Mouse (Mus musculus) 3T3-L1 (cell line): ENCODE data around the gene Plk3.

Source experiments
- DNase-seq: peaks from one replicate; pipeline ENCODE4 v3.0.0-alpha.2; 2015; ENCODE audit warnings: low read depth, low spot score

The Plk3 gene

DNA sequence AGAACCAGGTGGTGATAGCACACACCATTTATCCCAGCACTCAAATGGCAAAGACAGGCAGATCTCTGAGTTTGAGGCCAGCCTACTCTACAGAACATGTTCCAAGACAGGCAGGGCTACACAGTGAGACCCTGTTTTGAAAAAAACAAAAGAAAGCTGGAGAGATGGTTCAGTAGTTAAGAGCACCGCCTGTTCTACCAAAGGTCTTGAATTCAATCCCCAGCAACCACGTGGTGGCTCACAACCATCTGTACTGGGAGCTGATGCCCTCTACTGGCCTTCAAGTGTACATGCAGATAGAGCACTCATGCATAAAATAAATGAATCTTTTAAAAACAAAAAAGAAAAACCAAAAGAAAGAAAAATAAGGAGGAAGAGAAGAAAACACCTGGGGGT lies 5.5 kb upstream of the Plk3 start:
- peak; percentile 74 for DNase-seq

DNA sequence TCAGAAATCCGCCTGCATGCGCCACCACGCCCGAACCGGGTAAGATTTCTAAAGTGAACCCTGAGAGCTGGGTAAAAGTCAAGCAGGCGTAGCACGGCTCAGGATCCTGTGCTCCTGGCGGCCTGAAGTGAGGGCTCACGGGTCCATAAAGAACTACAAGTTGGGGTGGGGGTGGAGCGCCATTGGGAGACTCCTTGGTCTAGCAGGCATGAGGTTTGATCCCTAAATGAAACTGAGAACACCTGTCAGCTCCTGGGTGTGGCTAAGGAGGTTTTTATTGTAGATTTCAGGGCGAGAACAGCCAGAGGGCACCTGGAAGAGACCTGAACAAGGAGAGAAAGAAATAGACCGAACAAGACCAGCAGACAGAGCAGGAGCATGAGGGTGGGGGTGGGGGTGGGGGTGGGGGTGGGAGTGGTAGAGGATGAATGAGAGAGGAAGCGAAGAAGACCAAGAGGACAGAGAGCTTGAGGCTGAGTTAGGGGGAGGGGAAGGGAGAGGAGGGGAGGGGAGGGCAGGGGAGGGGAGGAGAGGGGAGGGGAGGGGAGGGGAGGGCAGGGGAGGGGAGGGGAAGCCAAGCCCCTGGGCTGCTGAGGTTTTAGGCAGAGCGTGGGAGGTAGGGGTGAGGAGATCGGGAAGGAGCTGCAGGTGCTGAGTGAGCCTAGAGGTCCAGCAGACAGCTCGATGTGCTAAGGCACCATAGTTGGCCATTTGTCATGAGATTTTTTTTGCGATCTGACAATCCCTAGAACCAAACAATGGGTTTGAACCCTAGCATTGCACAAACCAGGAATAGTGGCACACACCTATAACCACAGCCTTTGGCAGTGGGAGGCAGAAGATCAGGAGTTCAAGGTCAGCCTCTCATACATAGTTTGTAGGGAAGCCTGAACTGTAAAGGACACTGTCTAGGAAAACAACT lies 4.8 kb upstream of the Plk3 start:
- DNase-seq, result no peak

DNA sequence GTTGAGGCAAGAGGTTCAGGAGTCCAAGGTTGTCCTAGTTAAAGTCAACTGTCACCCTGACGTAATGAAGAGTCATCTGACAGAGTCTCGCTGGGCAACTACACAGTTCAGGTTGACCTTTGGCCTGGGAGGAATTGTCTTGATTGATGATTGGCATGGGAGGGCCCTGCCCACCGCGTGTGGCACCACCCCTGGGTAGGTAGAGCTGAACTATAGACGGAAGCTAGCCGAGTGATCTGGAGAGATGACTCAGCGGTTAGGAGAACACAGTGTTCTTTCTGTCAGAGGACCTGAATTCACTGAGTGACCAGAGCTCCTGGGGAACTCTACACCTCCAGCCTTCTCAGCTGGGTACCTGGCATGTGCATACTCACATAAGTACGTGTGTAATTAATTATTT lies 2.3 kb upstream of the Plk3 start:
- no peak for DNase-seq

DNA sequence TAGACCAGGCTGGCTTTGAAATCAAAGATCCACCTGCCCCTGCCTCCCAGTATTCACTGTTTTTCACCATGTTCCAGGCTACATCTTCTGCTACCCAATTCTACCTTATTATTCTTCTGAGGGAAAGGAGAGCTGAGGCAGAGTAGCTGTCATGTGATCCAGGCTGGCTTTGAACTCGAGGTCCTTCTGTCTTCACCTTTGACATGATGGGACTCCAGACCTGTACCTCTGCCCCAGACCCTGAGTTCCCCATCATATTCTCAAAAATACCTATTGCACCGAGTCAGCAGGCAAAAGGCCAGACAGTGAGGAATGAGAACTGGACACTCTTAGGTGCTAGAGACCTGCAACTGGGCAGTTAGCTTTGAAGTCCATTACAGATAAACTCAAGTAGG lies 835 bp upstream of the Plk3 start:
- DNase-seq, result no peak

DNA sequence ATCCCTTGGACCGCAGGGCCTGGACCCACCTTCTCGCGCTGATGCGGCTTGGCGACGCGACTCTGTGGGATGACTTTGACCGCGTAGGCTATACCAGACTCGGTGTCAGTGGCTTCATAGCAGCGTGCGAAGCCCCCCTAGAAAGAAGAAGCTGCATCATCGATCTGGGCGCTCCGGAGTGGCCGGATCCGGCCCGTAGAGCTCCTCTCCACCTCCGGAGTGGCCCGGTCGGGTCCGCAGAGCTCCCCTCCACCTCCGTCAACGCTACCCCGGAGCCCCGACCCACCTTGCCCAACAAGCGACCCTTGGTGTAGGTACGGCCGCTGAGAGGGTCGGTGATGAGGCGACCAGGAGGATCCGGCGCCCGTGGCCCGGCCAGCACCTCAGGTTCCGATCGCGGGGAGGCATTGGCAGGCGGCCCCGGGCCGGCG lies 382 bp downstream of the Plk3 start:
- no peak for DNase-seq

DNA sequence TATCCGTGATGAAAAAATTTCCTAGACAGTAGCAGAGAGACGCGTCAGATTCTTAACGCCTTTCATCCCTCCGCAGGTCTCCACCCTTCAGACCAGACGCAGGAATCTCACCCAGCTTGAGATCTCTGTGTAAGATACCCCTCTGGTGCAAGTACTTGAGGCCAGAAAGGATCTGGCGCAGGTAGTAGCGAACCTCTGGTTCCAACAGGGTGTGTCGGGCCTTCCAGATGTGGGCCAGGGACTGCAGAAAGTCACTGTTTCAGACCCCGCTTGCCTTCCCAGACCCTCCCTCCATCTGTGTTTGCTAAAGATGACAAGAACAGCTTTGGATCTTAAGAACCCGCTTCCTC lies 994 bp downstream of the Plk3 start:
- DNase-seq, result no peak

DNA sequence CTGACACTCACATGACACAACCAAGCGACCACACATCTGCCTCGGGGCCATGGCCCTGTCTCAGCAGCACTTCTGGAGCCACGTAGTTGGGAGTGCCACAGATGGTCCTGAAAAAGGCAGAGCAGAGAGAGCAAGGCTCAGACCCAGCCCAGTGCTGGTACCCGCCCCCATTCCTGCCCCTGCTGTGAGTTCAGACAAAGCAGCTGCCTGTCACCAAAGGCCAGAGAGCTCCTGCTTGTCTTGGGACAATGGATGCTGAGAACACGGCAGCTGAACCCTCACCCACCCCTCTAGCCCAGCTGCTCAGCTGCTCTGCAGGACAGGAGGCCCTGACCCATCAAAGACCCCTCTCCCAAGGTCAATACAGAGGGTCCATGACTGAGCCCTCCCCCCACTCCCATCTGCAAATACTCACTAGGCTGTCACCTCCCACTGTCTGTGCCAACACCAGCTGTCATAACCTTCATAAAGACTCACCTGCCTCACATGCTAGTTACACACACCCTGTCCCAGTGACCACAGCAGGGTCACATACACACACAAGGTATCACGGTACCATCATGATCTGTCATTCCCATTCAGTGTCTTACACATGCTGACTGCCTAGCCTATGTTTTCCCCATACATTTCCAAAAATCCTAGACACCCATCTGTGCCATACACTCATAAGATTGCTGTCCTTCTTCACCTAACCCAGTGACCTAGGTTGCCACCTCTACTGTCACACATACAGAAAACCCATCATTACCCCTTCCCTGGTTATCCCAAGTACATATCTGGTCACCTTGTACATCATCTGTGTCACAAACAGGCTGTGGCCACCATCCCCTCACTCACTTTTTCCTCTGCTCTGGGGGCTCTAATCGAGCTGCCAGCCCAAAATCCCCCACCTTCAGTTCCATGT lies 1.6 kb downstream of the Plk3 start:
- DNase-seq, result no peak

DNA sequence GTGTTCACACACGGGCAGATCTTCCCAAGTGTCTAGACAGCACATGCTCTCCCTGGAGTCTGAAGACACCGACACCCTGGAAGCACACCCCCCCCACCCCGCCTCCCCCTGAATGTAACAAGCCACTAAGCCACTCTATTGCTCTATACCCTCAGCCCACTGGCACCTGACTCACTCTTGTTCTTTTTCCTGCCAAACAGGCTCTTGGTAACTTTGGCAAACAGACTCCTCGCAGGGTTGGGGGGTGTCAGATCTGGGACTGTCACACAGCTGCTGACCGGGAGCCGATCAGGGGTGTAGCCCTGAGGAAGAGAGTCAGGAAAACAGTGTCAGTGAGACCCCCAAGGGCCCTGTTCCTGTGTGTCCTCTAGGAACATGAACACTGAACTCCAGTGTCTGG lies 2.6 kb downstream of the Plk3 start:
- DNase-seq, result no peak

DNA sequence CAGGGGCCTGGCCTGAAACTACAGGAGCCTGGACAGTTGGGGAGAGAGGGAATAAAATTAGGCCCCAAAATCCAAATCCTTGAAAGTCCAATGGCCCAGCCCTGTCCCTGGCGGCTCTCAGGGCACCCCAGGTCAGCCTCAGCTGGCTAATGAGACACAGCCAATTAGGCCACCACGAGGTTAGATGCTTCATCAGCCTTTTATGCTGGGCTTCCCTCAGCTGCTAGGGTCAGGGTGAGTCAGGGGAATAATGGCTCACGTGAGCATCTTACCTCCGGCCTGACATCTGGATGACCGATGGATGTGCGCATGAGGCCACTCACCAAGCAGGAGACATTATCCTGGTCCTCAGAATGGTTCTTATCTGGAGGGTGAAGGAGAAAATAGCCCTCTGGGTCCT lies 3.0 kb downstream of the Plk3 start:
- DNase-seq, result no peak

DNA sequence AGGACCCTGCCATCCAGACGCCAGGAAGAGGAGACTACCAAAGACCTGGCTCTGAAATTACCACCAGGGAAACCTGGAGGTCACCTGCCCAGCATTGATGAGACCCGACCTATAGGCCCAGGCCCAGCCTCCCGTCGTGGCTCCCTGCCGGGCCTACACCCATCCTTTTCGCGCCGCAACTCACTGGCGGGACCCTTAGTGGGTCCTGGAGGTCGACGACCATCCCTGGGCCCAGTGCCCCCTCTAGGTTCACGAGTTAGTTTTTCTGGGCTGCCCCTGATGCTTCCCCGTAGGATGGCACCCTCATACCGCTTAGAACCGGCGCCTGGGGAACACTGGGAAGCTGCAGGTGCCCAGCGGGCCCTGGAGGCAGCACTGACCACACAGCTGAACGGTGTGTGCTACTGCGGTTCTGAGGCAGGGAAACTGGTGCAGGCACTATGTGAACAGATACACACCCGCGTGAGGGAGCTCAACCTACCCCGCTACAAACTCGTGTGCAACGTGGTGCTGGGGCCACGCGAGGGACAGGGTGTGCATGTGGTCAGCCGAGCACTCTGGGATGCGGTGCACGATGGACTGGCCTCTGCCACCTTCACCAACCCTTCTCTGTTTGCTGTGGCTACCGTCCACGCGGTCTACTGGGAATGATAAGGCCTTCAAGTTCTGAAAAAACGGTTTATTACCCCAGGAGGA lies 5.6 kb downstream of the Plk3 start:
- no peak for DNase-seq

DNA sequence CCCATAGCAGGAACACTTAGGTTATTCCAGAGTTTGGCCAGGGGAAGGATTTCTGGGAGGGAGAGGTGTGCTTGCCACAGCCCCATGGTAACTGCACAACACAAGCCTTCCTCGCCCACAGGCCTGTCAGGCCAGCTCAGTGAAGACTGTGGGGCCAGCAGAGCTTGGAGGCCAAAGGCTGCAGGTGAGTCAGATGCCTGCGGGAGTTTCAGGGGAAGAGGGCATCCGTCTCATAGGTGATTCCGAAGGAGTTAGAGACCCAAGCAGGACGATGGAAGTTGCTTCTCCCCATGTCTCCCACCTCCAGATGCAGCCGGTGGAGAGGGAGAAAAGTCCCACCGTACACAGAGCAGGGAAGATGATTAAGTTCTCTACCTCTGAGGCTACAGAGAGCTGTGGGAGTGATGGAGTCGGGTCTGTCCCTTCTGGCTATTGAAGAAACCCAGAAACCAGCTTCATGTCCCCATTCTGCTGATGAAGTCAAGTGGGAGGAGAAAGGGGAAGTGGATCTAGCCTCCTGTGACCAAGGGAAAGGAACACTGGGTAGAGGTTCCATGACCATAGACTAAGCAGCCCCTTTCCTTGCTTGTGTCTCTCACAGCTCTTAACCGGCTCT lies 7.0 kb downstream of the Plk3 start, which contains the start of gene Tctex1d4:
TSS of gene Tctex1d4 (plus strand) at position 120 of the 616 bp plus-strand sequence.
- DNase-seq, result peak; percentile 64

DNA sequence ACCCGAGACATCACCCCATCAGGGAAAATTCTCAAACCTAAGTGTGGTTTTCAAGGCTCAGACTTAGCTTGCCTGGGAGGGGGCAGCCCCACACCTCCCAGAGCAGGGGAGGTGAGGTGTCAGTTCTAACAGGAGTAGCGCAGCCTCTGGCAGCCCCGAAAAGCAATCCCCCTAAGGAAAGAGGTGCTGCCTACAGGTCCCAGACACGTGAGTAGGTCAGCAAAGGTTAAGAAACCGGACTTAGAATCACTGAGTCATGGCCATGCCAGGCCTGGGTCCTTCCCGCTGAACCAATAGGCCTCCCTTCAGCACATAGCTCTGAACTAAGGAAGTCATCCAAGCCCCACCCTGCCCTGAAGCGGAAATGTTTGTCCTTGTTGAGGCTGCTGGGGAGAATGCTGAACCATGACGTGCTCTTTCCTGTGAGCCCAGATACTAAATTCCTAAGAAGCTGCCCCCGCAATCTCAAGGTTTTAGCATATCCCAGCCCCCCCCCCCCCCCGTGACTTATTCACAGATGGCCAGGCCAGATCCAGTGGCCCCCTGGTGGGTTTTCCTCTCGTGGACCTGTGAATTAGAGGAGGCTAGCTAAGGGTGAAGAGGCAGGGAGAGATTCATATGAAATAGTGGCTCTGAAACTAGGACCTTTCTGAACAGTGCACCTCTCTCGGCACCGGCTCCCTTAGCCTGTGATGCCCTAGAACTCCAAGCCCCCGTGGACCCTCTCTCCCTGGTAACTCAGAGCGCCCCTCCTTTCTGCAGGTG lies 7.7 kb downstream of the Plk3 start:
- peak; percentile 100 for DNase-seq

DNA sequence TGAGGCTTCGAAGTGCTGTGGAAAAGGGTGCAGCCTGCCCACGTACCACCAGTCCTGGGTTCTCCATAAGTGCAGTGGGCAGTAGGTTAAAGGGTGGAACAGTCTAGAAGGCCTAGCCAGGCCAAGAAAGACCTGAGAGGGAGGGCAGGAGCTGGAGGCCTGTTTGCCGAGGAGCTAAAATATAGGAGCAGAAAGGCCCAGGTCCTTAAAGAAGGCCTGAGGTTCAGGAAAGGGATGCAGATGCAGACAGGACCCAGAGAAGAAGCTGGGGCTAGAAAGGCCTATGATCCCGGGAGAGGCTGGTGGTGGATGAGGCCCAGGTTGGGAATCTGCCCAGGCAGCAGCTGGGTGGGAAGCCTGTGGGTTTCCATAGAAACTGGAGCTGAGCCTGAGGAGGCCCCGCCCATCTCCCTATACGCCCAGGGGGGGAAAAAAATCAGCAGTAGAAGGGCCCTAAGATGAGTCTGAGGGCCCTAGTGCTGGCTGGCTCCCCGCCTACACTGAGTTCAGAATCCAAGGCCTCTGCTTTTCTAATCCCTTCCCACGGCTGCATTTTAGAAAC lies 8.3 kb downstream of the Plk3 start, which contains the start of gene Btbd19:
TSS of gene Btbd19 (minus strand) at position 378 of the 562 bp plus-strand sequence.
- peak; percentile 94 for DNase-seq

DNA sequence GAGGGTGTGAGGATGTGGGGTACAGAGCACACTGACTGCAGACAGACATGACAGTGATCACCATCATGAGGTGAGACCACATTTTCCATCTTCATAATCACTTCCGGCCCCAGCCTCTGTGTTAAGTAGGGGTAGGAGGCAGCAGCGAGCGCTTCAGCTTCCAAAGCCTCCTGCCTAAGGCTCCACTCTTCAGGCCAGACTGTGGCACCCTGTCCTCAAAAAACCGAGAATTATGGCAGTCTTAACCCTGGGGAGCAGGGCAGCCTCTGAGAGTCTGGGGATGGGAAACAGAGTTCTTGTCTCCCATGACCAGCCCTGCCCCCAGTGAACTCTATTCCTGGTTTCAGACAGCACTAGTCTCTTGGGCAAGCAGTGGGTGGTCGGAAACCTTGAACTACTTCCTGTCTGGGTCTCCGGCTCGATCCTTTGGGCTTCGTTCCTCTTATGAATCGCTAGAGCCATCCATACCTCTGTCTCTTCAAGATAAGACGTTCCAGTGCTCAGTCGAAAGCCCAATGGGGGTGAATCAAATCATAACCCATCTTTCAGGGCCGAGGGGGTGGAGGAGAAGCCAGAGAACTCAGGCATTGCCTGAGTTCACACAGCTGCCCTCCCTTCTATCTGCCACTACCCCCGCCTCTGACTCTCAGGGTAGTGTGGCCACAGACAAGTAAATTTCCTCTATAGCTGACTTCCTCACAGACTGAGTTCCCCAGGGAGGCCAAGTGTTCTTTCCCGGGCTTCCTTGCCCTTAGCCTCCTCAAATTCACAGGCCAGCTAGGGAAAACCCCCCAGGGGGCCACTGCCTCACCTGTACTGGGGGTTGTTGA lies 9.0 kb downstream of the Plk3 start:
- peak; percentile 61 for DNase-seq

DNA sequence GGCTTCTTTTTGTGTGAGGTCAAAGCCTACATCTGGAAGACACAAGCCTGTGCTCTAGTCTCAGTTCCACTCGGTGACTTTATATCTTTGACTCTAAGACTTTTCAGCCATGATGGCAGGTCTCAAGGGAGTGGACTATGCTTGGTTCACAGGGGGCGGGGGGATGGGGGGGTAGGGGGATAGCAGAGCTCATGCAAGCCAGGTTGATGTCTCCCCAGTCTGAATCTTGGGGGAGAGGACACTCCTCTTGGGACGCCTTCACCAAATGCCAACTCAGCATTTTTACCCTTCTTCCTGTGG lies 9.6 kb downstream of the Plk3 start:
- DNase-seq, result no peak

DNA sequence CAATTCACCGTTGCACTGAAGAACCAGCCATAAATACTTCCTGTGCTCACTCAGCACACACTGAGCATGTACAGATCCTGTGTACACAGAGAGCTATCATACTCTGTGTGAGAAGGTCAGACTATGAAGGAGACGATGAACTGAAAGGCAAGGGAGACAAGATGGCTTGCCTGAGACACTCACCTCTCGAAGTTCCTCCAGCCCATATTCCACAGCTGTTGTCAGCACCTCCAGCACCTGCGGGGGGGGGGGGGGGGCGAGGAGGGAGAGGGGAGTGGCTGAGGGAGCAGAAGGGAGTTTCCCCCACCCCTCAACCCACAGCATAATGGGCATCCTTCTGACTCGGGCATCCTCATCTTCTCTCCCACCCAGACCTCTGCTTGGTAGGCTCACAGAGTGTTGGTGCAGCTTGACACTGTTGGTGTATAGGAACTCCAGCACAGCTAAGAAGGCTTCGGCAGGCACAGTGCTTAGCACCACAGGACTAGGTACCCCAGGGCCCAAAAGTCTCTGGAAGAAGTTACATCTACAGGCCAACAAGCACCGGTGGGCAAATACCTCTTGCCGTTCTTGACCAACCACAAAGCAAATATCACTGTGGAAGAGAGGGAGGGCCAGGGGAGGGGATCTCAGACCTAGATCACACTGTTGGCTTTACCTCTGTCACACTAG lies 10.1 kb downstream of the Plk3 start:
- DNase-seq, result no peak

DNA sequence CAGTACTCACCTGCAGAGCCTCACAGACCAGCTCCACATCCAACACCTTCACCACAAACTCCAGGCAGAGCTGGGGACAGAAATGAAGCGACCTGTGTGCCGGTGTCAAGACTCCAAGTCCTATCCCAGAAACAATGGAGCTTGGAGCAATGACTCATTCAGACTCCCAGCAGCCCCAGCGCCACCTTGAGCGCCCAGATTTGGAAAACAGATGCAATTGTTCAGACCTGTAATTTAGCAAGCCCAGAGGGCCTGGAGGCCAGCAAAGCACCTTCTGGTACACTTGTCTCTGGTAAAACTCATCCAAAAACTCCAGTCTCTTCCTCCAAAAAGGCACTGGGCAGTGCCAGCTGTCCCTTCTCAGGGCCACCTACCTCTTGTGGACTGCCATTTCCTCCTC lies 11.6 kb downstream of the Plk3 start:
- no peak for DNase-seq

DNA sequence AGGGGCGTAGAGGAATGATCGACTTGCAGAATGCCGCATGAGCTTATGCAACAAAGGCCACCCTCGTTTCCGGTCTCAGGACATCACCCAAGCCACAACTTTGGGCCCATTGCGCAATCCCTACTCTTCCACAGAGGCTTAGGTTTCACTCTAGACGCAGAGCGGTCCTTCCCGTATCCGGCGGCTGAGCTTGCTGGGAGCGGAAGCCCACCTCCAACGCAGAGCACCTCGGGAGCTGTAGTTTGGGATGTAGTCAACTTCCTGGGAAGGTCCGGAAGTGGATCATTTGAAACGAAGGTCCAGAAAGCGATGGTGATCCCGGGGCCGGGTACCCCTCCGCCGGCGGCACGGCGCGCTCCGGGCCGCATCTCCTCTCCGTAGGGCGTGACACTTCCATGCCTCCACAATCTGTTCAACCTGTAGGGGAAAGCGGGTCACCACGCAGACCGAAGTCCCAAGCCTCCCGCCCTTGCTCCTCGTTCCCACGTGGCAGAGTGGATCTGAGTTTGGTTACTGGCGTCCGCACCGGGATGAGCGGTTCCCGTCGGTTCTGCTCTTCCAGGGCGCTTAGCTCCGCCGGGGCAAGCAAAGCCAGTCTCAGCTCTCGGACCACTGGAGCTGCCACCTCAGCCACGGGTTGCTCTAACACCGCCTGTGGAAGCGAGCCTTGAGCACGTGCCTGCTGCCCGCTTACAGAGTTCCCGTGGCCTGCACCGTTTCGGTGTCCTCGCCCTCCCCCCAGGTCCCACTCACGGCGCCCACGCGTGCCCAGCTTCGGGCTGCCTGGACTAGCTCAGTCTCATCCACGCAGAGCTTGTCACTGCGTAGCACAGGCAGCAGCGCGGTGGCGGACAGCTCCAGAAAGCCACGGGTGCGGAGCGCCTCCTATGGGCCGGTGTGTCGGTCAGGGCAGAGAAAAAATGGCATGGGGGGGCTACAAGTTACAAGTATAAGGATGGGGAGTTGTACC lies 13.0 kb downstream of the Plk3 start:
- DNase-seq, result peak; percentile 100
